Mouse (Mus musculus): ENCODE measurements around the gene Lsm11. TPM values are rescaled to one million over a fixed set of nuclear protein-coding genes. Genes with fewer than 3 reads are reported as not detected.
"Not testable (repeated sequence)": the region's sequence is repeated elsewhere in the genome, so short reads cannot be mapped to it uniquely, and the experiment has no call there.

The Lsm11 gene
- polyA plus RNA-seq, 1 experiment from 2014 or later = 1.8 TPM

DNA sequence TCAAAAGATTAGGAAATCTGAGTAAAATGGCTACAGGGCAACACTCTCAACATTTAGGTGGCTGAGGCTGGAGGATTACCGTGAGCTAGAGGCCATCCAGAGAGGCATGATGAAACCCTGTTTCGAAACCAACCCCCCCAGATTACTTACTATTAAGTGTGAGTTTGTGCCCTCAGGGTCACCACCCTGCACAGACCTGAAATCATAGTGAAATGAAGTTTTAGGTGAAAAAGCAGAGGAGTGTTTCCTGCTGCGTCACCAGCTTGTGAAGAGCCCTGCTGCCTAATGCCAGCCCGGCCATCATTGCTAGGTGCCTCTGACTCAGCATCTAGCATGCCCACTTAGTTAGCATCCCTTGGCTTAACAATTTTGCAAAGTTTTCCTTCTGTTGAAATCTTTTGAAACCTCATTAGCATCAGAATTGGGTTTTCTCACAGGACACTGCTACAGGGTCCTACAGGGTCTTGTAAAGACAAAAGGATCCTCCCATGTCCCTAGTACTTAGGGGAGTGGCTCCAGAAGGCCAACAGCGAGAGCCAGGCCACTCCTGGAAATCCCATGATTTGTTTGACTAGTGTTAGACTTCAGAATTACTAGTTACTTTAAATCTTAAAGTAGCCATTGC lies 59.0 kb downstream of the Lsm11 start:
- Histone ChIP-seq H3K4me3 (ENCODE audit: low read depth, low read length) (no peak overlapping the region), H3K9ac (replicated peaks) (no peak overlapping the region), H3K27ac (ENCODE audit: low read depth) (no peak overlapping the region), H3K27me3 (ENCODE audit: insufficient read depth, low read length) (no peaks in the 10 kb centered on the region), H3K9me3 (ENCODE audit: low read length) (no peaks in the 10 kb centered on the region), H3K4me1 (ENCODE audit: insufficient read depth) (peaks cover 20% of the 10 kb centered on the region), H3K4me2 (ENCODE audit: low read depth, low read length) (no peak overlapping the region), H3K36me3 (replicated peaks; ENCODE audit: insufficient read depth, low read length) (peaks cover 69% of the 10 kb centered on the region)
- 78% methylated on average over 5 of the region's 5 CpGs for WGBS (ENCODE audit: insufficient replicate concordance)
- TF ChIP-seq CTCF (IDR thresholded peaks at IDR 0.05; ENCODE audit: low read depth) = no peak
- TF ChIP-seq EP300 (IDR thresholded peaks at IDR 0.05; ENCODE audit: low read depth) = no peak
- no peak for ATAC-seq
- DNase-seq = no peak

DNA sequence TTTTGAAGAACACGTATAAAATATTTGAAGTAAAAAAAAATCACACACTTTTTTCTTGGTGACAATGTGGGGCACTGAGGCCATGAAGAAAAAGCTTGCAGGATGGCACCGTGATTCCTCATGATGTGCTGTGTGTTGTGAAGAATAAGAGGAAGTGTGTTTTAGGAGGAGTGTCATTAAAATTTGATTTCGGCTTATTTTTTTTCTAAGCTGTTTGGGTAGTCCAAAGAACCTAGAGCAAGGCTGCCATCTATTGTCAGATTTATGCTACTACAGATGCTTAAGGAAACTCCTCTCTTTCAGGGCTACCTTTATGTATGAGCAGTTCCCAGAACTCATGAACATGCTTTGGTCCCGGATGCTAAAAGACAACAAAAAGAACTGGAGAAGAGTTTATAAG lies 60.7 kb downstream of the Lsm11 start:
- DNase-seq (no peak), ATAC-seq (no peak)
- 47% methylated on average over 4 of the region's 4 CpGs for WGBS (ENCODE audit: insufficient replicate concordance)
- no peak overlapping the region for H3K9ac ChIP-seq (replicated peaks)
- peaks cover 11% of the 10 kb centered on the region; the same call in 1 of the 2 replicates for H3K4me1 ChIP-seq (ENCODE audit: insufficient read depth)
- no peaks in the 10 kb centered on the region for H3K9me3 ChIP-seq (ENCODE audit: low read length)
- H3K36me3 ChIP-seq (replicated peaks; ENCODE audit: insufficient read depth, low read length) = peaks cover 54% of the 10 kb centered on the region
- no peak overlapping the region for H3K27ac ChIP-seq (ENCODE audit: low read depth)
- no peak overlapping the region for H3K4me3 ChIP-seq (ENCODE audit: low read depth, low read length)
- H3K4me2 ChIP-seq (ENCODE audit: low read depth, low read length) = no peak overlapping the region
- TF ChIP-seq CTCF (IDR thresholded peaks at IDR 0.05; ENCODE audit: low read depth) (peak; percentile 76), EP300 (IDR thresholded peaks at IDR 0.05; ENCODE audit: low read depth) (no peak)
- H3K27me3 ChIP-seq (ENCODE audit: insufficient read depth, low read length) = no peaks in the 10 kb centered on the region

DNA sequence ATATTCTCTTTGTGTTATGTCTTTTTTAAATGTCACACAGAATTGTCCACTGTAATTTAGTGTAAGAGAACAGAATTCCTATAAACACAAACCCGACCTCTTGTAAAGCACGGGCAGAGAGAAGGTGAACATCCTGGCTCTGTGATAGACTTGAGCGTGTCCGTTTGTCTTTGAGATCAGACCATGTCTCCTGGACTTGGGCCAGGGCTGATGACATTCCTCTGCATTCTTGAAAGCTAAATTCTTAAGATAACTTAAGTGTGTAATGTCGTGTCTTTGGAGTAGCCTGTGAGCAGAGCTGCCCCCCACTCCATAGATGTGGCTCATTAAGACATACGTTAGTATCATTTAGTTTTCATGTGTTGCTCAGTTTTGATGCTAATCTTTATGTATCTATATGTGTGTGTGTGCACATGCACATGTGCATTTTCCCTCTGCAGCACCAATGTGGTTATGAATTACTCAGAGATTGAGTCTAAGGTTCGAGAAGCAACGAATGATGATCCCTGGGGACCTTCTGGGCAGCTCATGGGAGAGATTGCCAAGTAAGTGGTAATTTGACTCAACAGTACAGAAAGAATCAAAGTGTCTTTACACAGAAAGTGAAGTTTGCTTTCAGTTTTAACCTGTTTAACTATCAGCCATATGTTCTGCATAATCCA lies 61.3 kb downstream of the Lsm11 start:
- 54% methylated on average over 8 of the region's 8 CpGs for WGBS (ENCODE audit: insufficient replicate concordance)
- Histone ChIP-seq H3K9me3 (ENCODE audit: low read length) (no peaks in the 10 kb centered on the region), H3K9ac (replicated peaks) (no peak overlapping the region), H3K4me2 (ENCODE audit: low read depth, low read length) (no peak overlapping the region), H3K4me1 (ENCODE audit: insufficient read depth) (peaks cover 7% of the 10 kb centered on the region; the same call in 1 of the 2 replicates), H3K4me3 (ENCODE audit: low read depth, low read length) (no peak overlapping the region), H3K27ac (ENCODE audit: low read depth) (no peak overlapping the region), H3K36me3 (replicated peaks; ENCODE audit: insufficient read depth, low read length) (peaks cover 52% of the 10 kb centered on the region), H3K27me3 (ENCODE audit: insufficient read depth, low read length) (no peaks in the 10 kb centered on the region)
- no peak for TF ChIP-seq CTCF (IDR thresholded peaks at IDR 0.05; ENCODE audit: low read depth)
- TF ChIP-seq EP300 (IDR thresholded peaks at IDR 0.05; ENCODE audit: low read depth) = no peak
- ATAC-seq (no peak), DNase-seq (no peak)

- peaks cover 35% of the 10 kb centered on the region for H3K36me3 ChIP-seq (replicated peaks; ENCODE audit: insufficient read depth, low read length)
- TF ChIP-seq EP300 (IDR thresholded peaks at IDR 0.05; ENCODE audit: low read depth) (no peak), CTCF (IDR thresholded peaks at IDR 0.05; ENCODE audit: low read depth) (no peak)
- no peaks in the 10 kb centered on the region for H3K9me3 ChIP-seq (ENCODE audit: low read length)
- DNase-seq (no peak), ATAC-seq (no peak)
- WGBS (ENCODE audit: insufficient replicate concordance) = 59% methylated on average over 5 of the region's 5 CpGs
- no peak overlapping the region for H3K9ac ChIP-seq (replicated peaks)
- H3K4me1 ChIP-seq (ENCODE audit: insufficient read depth) = peaks cover 14% of the 10 kb centered on the region
- H3K27me3 ChIP-seq (ENCODE audit: insufficient read depth, low read length) = no peaks in the 10 kb centered on the region
- H3K4me3 ChIP-seq (ENCODE audit: low read depth, low read length) = no peak overlapping the region
- no peak overlapping the region for H3K4me2 ChIP-seq (ENCODE audit: low read depth, low read length)
- H3K27ac ChIP-seq (ENCODE audit: low read depth) = 0 out of 2 replicates have a peak overlapping the region, but pooled peaks have one; percentile 46
Measured at GRCm38 (mm10) chr11:45881683-45882068, 63.1 kb downstream of the Lsm11 start.

DNA sequence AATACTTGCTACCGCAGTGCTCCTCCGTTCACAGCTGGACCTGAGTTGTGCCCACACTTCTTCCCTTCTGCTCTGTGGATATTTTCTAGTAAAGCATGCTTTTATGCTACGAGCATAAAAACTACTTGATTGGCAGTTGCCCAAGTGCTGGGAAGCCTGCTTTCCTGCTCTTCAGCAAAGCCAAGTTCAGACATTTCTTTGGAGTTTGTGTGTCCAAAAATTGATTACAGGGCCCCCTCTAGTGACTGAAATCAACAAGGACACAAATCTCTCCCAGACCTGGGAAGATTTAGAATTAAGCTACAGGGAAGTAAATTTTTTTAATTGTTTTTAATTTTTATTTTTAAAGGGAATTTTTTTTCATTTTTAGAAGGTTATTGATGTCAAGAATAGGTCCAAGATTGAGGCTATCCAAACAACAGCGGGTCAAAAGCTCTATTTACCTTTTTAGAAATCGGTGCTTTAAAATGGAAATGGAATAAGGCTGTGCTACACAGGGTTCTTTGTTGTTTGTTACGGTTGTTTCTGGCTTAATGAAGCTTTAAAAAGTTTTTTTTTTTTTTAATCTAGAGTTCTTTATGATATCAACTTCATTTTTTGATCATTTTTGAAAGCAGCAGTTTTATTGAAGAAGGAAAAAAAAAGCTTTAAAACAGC lies 63.6 kb downstream of the Lsm11 start:
- H3K4me1 ChIP-seq (ENCODE audit: insufficient read depth) = peaks cover 14% of the 10 kb centered on the region
- WGBS (ENCODE audit: insufficient replicate concordance) = 63% methylated on average over 6 of the region's 6 CpGs
- no peak overlapping the region for H3K4me3 ChIP-seq (ENCODE audit: low read depth, low read length)
- TF ChIP-seq EP300 (IDR thresholded peaks at IDR 0.05; ENCODE audit: low read depth) = no peak
- peak; percentile 68 for TF ChIP-seq CTCF (IDR thresholded peaks at IDR 0.05; ENCODE audit: low read depth)
- ATAC-seq = no peak; the same call in 1 of the 2 replicates
- H3K27me3 ChIP-seq (ENCODE audit: insufficient read depth, low read length) = no peaks in the 10 kb centered on the region
- no peaks in the 10 kb centered on the region for H3K9me3 ChIP-seq (ENCODE audit: low read length)
- no peak overlapping the region for H3K4me2 ChIP-seq (ENCODE audit: low read depth, low read length)
- H3K27ac ChIP-seq (ENCODE audit: low read depth) = peak overlapping the region; percentile 37; the same call in 1 of the 2 replicates
- H3K9ac ChIP-seq (replicated peaks) = no peak overlapping the region
- DNase-seq = peak; percentile 34
- peaks cover 30% of the 10 kb centered on the region for H3K36me3 ChIP-seq (replicated peaks; ENCODE audit: insufficient read depth, low read length)

- peaks cover 13% of the 10 kb centered on the region for H3K36me3 ChIP-seq (replicated peaks; ENCODE audit: insufficient read depth, low read length)
- not testable (repeated sequence) for H3K27me3 ChIP-seq (ENCODE audit: insufficient read depth, low read length); H3K9ac ChIP-seq (replicated peaks); DNase-seq; H3K4me2 ChIP-seq (ENCODE audit: low read depth, low read length); H3K27ac ChIP-seq (ENCODE audit: low read depth); ATAC-seq; H3K4me3 ChIP-seq (ENCODE audit: low read depth, low read length); H3K9me3 ChIP-seq (ENCODE audit: low read length)
- WGBS (ENCODE audit: insufficient replicate concordance) = 77% methylated on average over 4 of the region's 4 CpGs
- peaks cover 25% of the 10 kb centered on the region for H3K4me1 ChIP-seq (ENCODE audit: insufficient read depth)
Measured at GRCm38 (mm10) chr11:45879366-45879765, 65.4 kb downstream of the Lsm11 start.

Other genes starting within 250 kb of the Lsm11 start
- 33.6 and 37.3 TPM in 2 replicates for gene Clint1, start 92.9 kb downstream of the Lsm11 start, polyA plus RNA-seq (2015; fragmentation: Nextera tagmentation; extraction: Ambion mirVana)
- gene Thg1l, start 10.6 kb upstream of the Lsm11 start, polyA plus RNA-seq (2015; fragmentation: Nextera tagmentation; extraction: Ambion mirVana) = 3.8 TPM in 2 replicates
- gene Sox30, start 35.4 kb upstream of the Lsm11 start, polyA plus RNA-seq (2015; fragmentation: Nextera tagmentation; extraction: Ambion mirVana) = 0.04 TPM in 1 of 2 replicates, not detected in the other
- gene Gm12166, start 107.4 kb upstream of the Lsm11 start, polyA plus RNA-seq (2015; fragmentation: Nextera tagmentation; extraction: Ambion mirVana) = 3.6 and 5.2 TPM in 2 replicates
- 1.0 and 1.1 TPM in 2 replicates for gene Adam19, start 111.1 kb upstream of the Lsm11 start, polyA plus RNA-seq (2015; fragmentation: Nextera tagmentation; extraction: Ambion mirVana)
- not detected in 2 replicates for gene Nipal4, start 221.6 kb upstream of the Lsm11 start, polyA plus RNA-seq (2015; fragmentation: Nextera tagmentation; extraction: Ambion mirVana)

Measured in liver, postnatal 0 days (tissue).